10 mouse cellular contexts compared by ENCODE assay signal in the genomic region with DNA sequence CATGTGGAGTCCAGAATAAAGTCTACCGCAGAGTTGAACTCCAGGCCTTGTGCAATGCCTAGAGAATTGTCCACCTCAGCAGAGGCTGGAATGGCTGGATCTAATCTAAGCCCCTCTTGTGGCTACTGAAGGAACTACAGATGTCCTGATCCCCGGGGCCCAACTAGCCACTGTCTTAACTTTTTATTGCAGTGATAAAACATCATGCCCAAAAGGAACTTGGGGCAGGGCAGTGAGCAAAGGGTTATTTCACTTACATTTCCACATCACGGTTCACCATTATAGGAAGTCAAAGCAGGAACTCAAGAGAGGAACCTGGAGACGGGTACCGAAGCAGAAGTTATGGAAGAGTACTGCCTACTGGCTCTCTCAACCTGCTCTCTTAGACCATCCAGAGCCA. TPM values are rescaled to one million over a fixed set of nuclear protein-coding genes. Genes with fewer than 3 reads are reported as not detected.
A peak's percentile ranks its signal among the peaks of the same experiment; 100 is the strongest.
DNase-seq lines count a peak whose midpoint lies in the region; ATAC-seq and TF ChIP-seq lines count a peak whose summit lies in the region.
"Had no signal": no experiment of that assay in that cellular context is flagged by ENCODE, and none has a peak within 500 bp of the region (broad histone marks: within the 10 kb centered on the region; RNA-seq: fewer than 3 reads in every experiment).

No protein-coding gene starts in this region.

- ATAC-seq in hindbrain, embryonic 11.5 days (ENCODE audit: low FRiP score), result no peak
- ATAC-seq in hindbrain, embryonic 16.5 days, result no peak
- ATAC-seq in lung, postnatal 0 days, result peak; percentile 49; the same call in 1 of the 2 replicates
- no peak for ATAC-seq in forebrain, embryonic 12.5 days (ENCODE audit: low FRiP score)

- H3K9ac ChIP-seq in hindbrain, embryonic 11.5 days (ENCODE audit: low read depth, low read length), result no peak overlapping the region
- H3K9ac ChIP-seq in hindbrain, embryonic 16.5 days (ENCODE audit: low read depth, low read length), result no peak overlapping the region
- H3K9ac ChIP-seq in lung, postnatal 0 days (replicated peaks; ENCODE audit: low read depth), result no peak overlapping the region
- no peak overlapping the region for H3K9ac ChIP-seq in forebrain, embryonic 12.5 days
- H3K9ac ChIP-seq: heart, embryonic 13.5 days had no signal

- no peak for TF ChIP-seq EP300 in lung, postnatal 0 days (IDR thresholded peaks at IDR 0.05)

- no peak overlapping the region for H3K27ac ChIP-seq in hindbrain, embryonic 11.5 days (ENCODE audit: low read depth, low read length)
- no peak overlapping the region for H3K27ac ChIP-seq in hindbrain, embryonic 16.5 days (ENCODE audit: low read depth, low read length)
- no peak overlapping the region for H3K27ac ChIP-seq in lung, postnatal 0 days (ENCODE audit: low read length)
- no peak overlapping the region for H3K27ac ChIP-seq in forebrain, embryonic 12.5 days
- H3K27ac ChIP-seq: heart, embryonic 13.5 days had no signal

- H3K4me2 ChIP-seq in hindbrain, embryonic 11.5 days (replicated peaks; ENCODE audit: low read depth, low read length), result no peak overlapping the region
- no peak overlapping the region for H3K4me2 ChIP-seq in hindbrain, embryonic 16.5 days (ENCODE audit: low read length)
- no peak overlapping the region for H3K4me2 ChIP-seq in lung, postnatal 0 days (replicated peaks; ENCODE audit: low read depth, low read length)
- no peak overlapping the region for H3K4me2 ChIP-seq in forebrain, embryonic 12.5 days
- H3K4me2 ChIP-seq: heart, embryonic 13.5 days had no signal

- no peaks in the 10 kb centered on the region for H3K36me3 ChIP-seq in hindbrain, embryonic 11.5 days (ENCODE audit: control insufficient read depth, insufficient read depth, low read length)
- H3K36me3 ChIP-seq in hindbrain, embryonic 16.5 days (ENCODE audit: control insufficient read depth, insufficient read depth, low read length), result no peaks in the 10 kb centered on the region
- no peaks in the 10 kb centered on the region for H3K36me3 ChIP-seq in E14TG2a.4 (ENCODE audit: insufficient read depth, low read length)
- H3K36me3 ChIP-seq in lung, postnatal 0 days (ENCODE audit: insufficient read depth, low read length), result no peaks in the 10 kb centered on the region
- no peaks in the 10 kb centered on the region for H3K36me3 ChIP-seq in forebrain, embryonic 12.5 days (replicated peaks)
- H3K36me3 ChIP-seq: heart, embryonic 13.5 days had no signal

- intact Hi-C loops in left cerebral cortex, postnatal 10 days (cut with DNase I), result no loop called here

- H3K9me3 ChIP-seq in hindbrain, embryonic 11.5 days (ENCODE audit: control insufficient read depth, low read length), result no peaks in the 10 kb centered on the region
- H3K9me3 ChIP-seq in hindbrain, embryonic 16.5 days (ENCODE audit: control insufficient read depth, low read length), result no peaks in the 10 kb centered on the region
- peaks cover 4% of the 10 kb centered on the region; the same call in 1 of the 2 replicates for H3K9me3 ChIP-seq in E14TG2a.4 (ENCODE audit: low read length)
- no peaks in the 10 kb centered on the region for H3K9me3 ChIP-seq in lung, postnatal 0 days (ENCODE audit: low read length)
- 0 out of 2 replicates have a peak, but pooled peaks cover 2% of the 10 kb centered on the region for H3K9me3 ChIP-seq in forebrain, embryonic 12.5 days
- H3K9me3 ChIP-seq: heart, embryonic 13.5 days had no signal

- DNase-seq in hindbrain, embryonic 11.5 days (ENCODE audit: low spot score), result peak; percentile 27
- no peak for DNase-seq in brain, embryonic 14.5 days (ENCODE audit: low read depth)
- peak; percentile 51 for DNase-seq in lung, postnatal 0 days (ENCODE audit: low spot score)
- no peak for DNase-seq in left cerebral cortex, postnatal 10 days (ENCODE audit: extremely low spot score in 1 of 2, low spot score in 2 of 2)
- no peak for DNase-seq in layer of hippocampus, adult 18-20 months (ENCODE audit: low spot score in 2 of 2)

- no peak overlapping the region for H3K4me3 ChIP-seq in hindbrain, embryonic 11.5 days (ENCODE audit: low read depth, low read length)
- no peak overlapping the region for H3K4me3 ChIP-seq in hindbrain, embryonic 16.5 days (ENCODE audit: low read length)
- no peak overlapping the region for H3K4me3 ChIP-seq in E14TG2a.4 (replicated peaks; ENCODE audit: low read length)
- H3K4me3 ChIP-seq in lung, postnatal 0 days (ENCODE audit: low read depth, low read length), result no peak overlapping the region
- H3K4me3 ChIP-seq in forebrain, embryonic 12.5 days (replicated peaks), result no peak overlapping the region
- H3K4me3 ChIP-seq: heart, embryonic 13.5 days; megakaryocyte, embryonic 14.5 days had no signal

- no peaks in the 10 kb centered on the region for H3K4me1 ChIP-seq in hindbrain, embryonic 11.5 days (replicated peaks; ENCODE audit: control insufficient read depth, insufficient read depth, low read length)
- H3K4me1 ChIP-seq in hindbrain, embryonic 16.5 days (ENCODE audit: control insufficient read depth, insufficient read depth, low read depth, low read length), result no peaks in the 10 kb centered on the region
- no peaks in the 10 kb centered on the region for H3K4me1 ChIP-seq in E14TG2a.4 (replicated peaks; ENCODE audit: low read depth, low read length)
- peaks cover 3% of the 10 kb centered on the region; the same call in 1 of the 2 replicates for H3K4me1 ChIP-seq in lung, postnatal 0 days (ENCODE audit: insufficient read depth, low read depth, low read length)
- no peaks in the 10 kb centered on the region for H3K4me1 ChIP-seq in forebrain, embryonic 12.5 days

- H3K27me3 ChIP-seq in hindbrain, embryonic 11.5 days (ENCODE audit: control insufficient read depth, insufficient read depth, low read length), result no peaks in the 10 kb centered on the region
- H3K27me3 ChIP-seq in hindbrain, embryonic 16.5 days (replicated peaks; ENCODE audit: control insufficient read depth, insufficient read depth, low read length), result no peaks in the 10 kb centered on the region
- no peaks in the 10 kb centered on the region for H3K27me3 ChIP-seq in E14TG2a.4 (ENCODE audit: insufficient read depth, low read length)
- no peaks in the 10 kb centered on the region for H3K27me3 ChIP-seq in lung, postnatal 0 days (replicated peaks; ENCODE audit: insufficient read depth, low read length)
- H3K27me3 ChIP-seq in forebrain, embryonic 12.5 days, result no peaks in the 10 kb centered on the region
- H3K27me3 ChIP-seq: heart, embryonic 13.5 days; megakaryocyte, embryonic 14.5 days had no signal

- peak; percentile 85 for TF ChIP-seq CTCF in E14TG2a.4 (conservative IDR thresholded peaks at IDR 0.05; ENCODE audit: low read length)
- peak; percentile 35; the same call in 1 of the 2 replicates for TF ChIP-seq CTCF in brain, embryonic 14.5 days (IDR thresholded peaks at IDR 0.05; ENCODE audit: borderline replicate concordance, extremely low read depth, insufficient read depth, insufficient read length)
- peak; percentile 73 for TF ChIP-seq CTCF in lung, postnatal 0 days (IDR thresholded peaks at IDR 0.05)

- no peak for TF ChIP-seq POLR2A in brain, embryonic 14.5 days (IDR thresholded peaks at IDR 0.05; ENCODE audit: borderline replicate concordance, extremely low read depth, insufficient read depth, insufficient read length, poor library complexity, severe bottlenecking)

- WGBS in hindbrain, embryonic 11.5 days, result 78% methylated on average over 5 of the region's 5 CpGs
- WGBS in hindbrain, embryonic 16.5 days, result 76% methylated on average over 5 of the region's 5 CpGs
- WGBS in lung, postnatal 0 days, result 72% methylated on average over 5 of the region's 5 CpGs
- 80% methylated on average over 5 of the region's 5 CpGs for WGBS in forebrain, embryonic 12.5 days

RNA-seq across cellular contexts. Expression of a gene that starts 7.8 kb away (rescaled TPM):
- 4.1 and 5.6 TPM in 2 replicates for polyA plus RNA-seq in hindbrain, embryonic 11.5 days (2014; fragmentation: Nextera tagmentation; extraction: Ambion mirVana)
- 7.3 and 7.8 TPM in 2 replicates for polyA plus RNA-seq in hindbrain, embryonic 16.5 days (2015; fragmentation: Nextera tagmentation; extraction: Ambion mirVana)
- 8.5 and 9.2 TPM in 2 replicates for polyA plus RNA-seq in brain, embryonic 14.5 days (2012; rRNA removed)
- 3.4 and 4.3 TPM in 2 replicates for polyA plus RNA-seq in lung, postnatal 0 days (2015; fragmentation: Nextera tagmentation; extraction: Ambion mirVana)
- polyA plus RNA-seq in forebrain, embryonic 12.5 days (2016; fragmentation: Nextera tagmentation; extraction: Ambion mirVana), result 6.9 and 7.9 TPM in 2 replicates
- total RNA-seq in left cerebral cortex, postnatal 10 days (2021), result 1 to 10 TPM; 6.9 to 7.0 TPM
- 1 to 10 TPM; 6.5 to 7.4 TPM for total RNA-seq in layer of hippocampus, adult 18-20 months (2021)

RNA-seq across cellular contexts. Expression of a gene that starts 20.6 kb away (rescaled TPM):
- 18.0 and 27.7 TPM in 2 replicates for polyA plus RNA-seq in hindbrain, embryonic 11.5 days (2014; fragmentation: Nextera tagmentation; extraction: Ambion mirVana)
- 25.0 and 29.5 TPM in 2 replicates for polyA plus RNA-seq in hindbrain, embryonic 16.5 days (2015; fragmentation: Nextera tagmentation; extraction: Ambion mirVana)
- 7.5 and 11.9 TPM in 2 replicates for polyA plus RNA-seq in brain, embryonic 14.5 days (2012; rRNA removed)
- 22.3 and 23.6 TPM in 2 replicates for polyA plus RNA-seq in lung, postnatal 0 days (2015; fragmentation: Nextera tagmentation; extraction: Ambion mirVana)
- 2.1 and 3.2 TPM in 2 replicates for polyA plus RNA-seq in forebrain, embryonic 12.5 days (2016; fragmentation: Nextera tagmentation; extraction: Ambion mirVana)
- 1 to 10 TPM; 5.4 to 9.2 TPM for total RNA-seq in left cerebral cortex, postnatal 10 days (2021)
- 10 to 100 TPM; 11.0 to 12.5 TPM for total RNA-seq in layer of hippocampus, adult 18-20 months (2021)

Comparison
In these comparisons a context has a peak if more than half of its experiments do, and no peak if none do; other contexts are left out.
1. DNase-seq: peak in hindbrain, embryonic 11.5 days (single experiment) and lung, postnatal 0 days (single experiment); none in brain, embryonic 14.5 days (single experiment), left cerebral cortex, postnatal 10 days (0 of 2) and layer of hippocampus, adult 18-20 months (0 of 2).
2. CTCF ChIP-seq: peak in every context shown above with its lines; median percentile 85 in E14TG2a.4; 73 in lung, postnatal 0 days; 35 in brain, embryonic 14.5 days.